Mouse (Mus musculus): ENCODE measurements around the gene Rnd2. TPM values are rescaled to one million over a fixed set of nuclear protein-coding genes. Genes with fewer than 3 reads are reported as not detected.
A peak's percentile ranks its signal among the peaks of the same experiment; 100 is the strongest.
"Not testable (repeated sequence)": the region's sequence is repeated elsewhere in the genome, so short reads cannot be mapped to it uniquely, and the experiment has no call there.

Rnd2 gene
- polyA plus RNA-seq, 1 experiment from 2014 or later = 121 TPM

GRCm38 (mm10) chr11:101473686-101474085, 8.9 kb downstream of the Rnd2 start:
- not testable (repeated sequence) for H3K27me3 ChIP-seq; ATAC-seq (ENCODE audit: low FRiP score); H3K4me3 ChIP-seq; H3K4me2 ChIP-seq (replicated peaks); H3K9me3 ChIP-seq (replicated peaks); H3K9ac ChIP-seq
- Histone ChIP-seq H3K4me1 (peaks cover 54% of the 10 kb centered on the region), H3K36me3 (peaks cover 11% of the 10 kb centered on the region; the same call in 1 of the 2 replicates), H3K27ac (peak overlapping the region; percentile 42)
- 87% methylated on average over 1 of the region's 1 CpGs for WGBS

DNA sequence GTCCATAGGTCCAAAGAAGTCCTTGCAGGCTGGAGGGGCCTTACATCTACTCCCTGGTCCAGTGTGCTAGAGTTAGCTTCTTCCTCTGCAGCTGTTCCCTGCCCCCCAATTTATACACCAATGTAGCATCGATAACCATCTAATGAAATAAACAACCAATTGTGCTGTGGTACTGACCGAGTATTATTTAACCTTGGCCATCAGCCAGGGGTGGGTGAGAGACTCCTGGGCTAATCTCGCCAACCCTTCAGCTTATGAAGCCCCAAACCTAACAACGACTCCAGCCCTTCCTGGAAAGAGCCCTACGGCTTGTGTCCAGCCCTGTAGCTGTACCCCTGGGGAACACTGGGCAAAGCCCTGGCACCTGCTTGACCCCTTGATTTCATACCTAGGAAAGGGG, 9.5 kb downstream of the Rnd2 start:
- peak overlapping the region; percentile 42 for H3K27ac ChIP-seq
- H3K9me3 ChIP-seq (replicated peaks) = no peaks in the 10 kb centered on the region
- WGBS = 70% methylated on average over 5 of the region's 5 CpGs
- H3K4me3 ChIP-seq = no peak overlapping the region
- H3K4me2 ChIP-seq (replicated peaks) = no peak overlapping the region
- H3K4me1 ChIP-seq = peaks cover 55% of the 10 kb centered on the region
- H3K9ac ChIP-seq = no peak overlapping the region
- peaks cover 11% of the 10 kb centered on the region; the same call in 1 of the 2 replicates for H3K36me3 ChIP-seq
- ATAC-seq (ENCODE audit: low FRiP score) = no peak
- H3K27me3 ChIP-seq = no peaks in the 10 kb centered on the region

DNA sequence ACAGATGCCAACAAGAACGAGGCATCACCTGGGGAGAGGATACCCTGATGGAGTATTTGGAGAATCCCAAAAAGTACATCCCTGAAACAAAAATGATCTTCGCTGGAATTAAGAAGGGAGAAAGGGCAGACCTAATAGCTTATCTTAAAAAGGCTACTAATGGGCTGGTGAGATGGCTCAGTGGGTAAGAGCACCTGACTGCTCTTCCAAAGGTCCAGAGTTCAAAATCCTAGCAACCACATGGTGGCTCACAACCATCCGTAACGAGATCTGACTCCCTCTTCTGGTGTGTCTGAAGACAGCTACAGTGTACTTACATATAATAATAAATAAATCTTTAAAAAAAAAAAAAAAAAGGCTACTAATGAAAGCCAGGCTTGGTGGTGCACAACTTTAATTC, 11.6 kb downstream of the Rnd2 start:
- not testable (repeated sequence) for H3K9ac ChIP-seq; H3K27me3 ChIP-seq; H3K4me3 ChIP-seq; H3K9me3 ChIP-seq (replicated peaks); ATAC-seq (ENCODE audit: low FRiP score); H3K36me3 ChIP-seq; H3K4me2 ChIP-seq (replicated peaks)
- Histone ChIP-seq H3K4me1 (peaks cover 57% of the 10 kb centered on the region), H3K27ac (peak overlapping the region; percentile 95; the same call in 1 of the 2 replicates)
- WGBS = 80% methylated on average over 4 of the region's 4 CpGs

- ATAC-seq (ENCODE audit: low FRiP score) = peak; percentile 77
- Histone ChIP-seq H3K4me2 (replicated peaks) (no peak overlapping the region; the same call in 1 of the 2 replicates), H3K4me3 (no peak overlapping the region), H3K9ac (no peak overlapping the region; the same call in 1 of the 2 replicates), H3K27ac (peak overlapping the region; percentile 95), H3K27me3 (no peaks in the 10 kb centered on the region), H3K36me3 (no peaks in the 10 kb centered on the region), H3K4me1 (peaks cover 51% of the 10 kb centered on the region), H3K9me3 (replicated peaks) (no peaks in the 10 kb centered on the region)
- WGBS = 20% methylated on average over 4 of the region's 4 CpGs
Measured at GRCm38 (mm10) chr11:101477194-101477551, 12.4 kb downstream of the Rnd2 start.

DNA sequence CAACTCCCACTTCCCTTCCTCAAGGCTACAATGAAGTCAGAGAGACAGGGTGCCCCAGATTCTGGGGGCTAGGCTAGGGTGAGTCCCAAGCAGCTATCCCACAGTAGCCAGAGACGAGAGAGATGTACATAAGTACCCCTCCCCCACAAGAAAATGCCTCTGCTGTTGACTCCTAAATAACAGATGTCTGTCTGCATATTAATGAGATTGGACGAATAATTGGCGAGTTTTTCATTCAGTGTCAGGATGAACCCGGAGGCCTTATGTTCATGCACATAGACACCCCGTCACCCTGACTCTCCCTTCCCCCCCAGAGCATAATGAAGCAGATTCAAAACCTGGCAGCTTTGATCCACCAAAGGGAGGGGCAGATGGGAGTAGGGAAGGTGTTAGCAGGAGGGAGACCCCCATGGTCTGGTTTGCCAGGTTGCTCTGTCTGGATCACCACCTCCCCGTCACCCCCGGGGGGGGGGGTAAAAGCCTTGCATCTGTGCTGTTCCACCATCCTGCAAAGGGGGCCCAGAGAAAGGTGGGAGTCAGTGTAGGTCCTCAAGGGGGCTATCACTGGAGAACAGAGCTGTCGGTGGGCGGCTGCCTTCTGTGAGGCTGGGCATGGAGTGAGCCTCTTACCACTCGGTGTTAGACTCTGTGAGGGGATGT, 12.9 kb downstream of the Rnd2 start:
- peak; percentile 87 for ATAC-seq (ENCODE audit: low FRiP score)
- Histone ChIP-seq H3K4me1 (peaks cover 46% of the 10 kb centered on the region), H3K4me2 (replicated peaks) (peak overlapping the region; percentile 42), H3K4me3 (no peak overlapping the region), H3K9ac (no peak overlapping the region; the same call in none of the 2 replicates), H3K9me3 (replicated peaks) (no peaks in the 10 kb centered on the region), H3K27ac (peak overlapping the region; percentile 95), H3K27me3 (no peaks in the 10 kb centered on the region), H3K36me3 (no peaks in the 10 kb centered on the region)
- WGBS = 23% methylated on average over 10 of the region's 10 CpGs

- Histone ChIP-seq H3K4me2 (replicated peaks) (peak overlapping the region; percentile 42), H3K9ac (peak overlapping the region; percentile 48), H3K36me3 (no peaks in the 10 kb centered on the region), H3K9me3 (replicated peaks) (no peaks in the 10 kb centered on the region), H3K4me3 (peak overlapping the region; percentile 16), H3K4me1 (peaks cover 47% of the 10 kb centered on the region), H3K27me3 (no peaks in the 10 kb centered on the region), H3K27ac (peak overlapping the region; percentile 95)
- WGBS = 2% methylated on average over 18 of the region's 18 CpGs
- peak; percentile 79 for ATAC-seq (ENCODE audit: low FRiP score)
Measured at GRCm38 (mm10) chr11:101479171-101479635, 14.4 kb downstream of the Rnd2 start.

DNA sequence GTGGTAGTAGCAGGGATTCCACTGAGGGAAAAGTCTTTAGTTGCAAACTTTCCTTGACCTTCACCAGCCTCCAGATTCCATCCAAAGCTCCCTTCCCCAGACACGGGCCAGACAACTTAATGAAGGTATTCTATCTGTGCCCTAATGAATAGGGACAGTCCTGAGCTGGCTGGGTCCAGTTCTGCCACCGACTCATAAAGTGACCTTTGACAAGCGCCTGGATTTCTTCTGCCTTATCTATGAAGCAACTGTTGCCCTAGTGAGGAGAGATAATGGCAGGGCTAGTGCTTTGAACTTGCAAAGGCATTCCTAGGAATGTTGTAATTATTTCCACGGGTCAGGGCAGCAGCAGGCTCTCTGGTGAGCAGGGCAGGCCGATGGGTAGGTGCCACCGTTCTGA, 16.1 kb downstream of the Rnd2 start:
- peak overlapping the region; percentile 95; the same call in 1 of the 2 replicates for H3K27ac ChIP-seq
- no peak for ATAC-seq (ENCODE audit: low FRiP score)

GRCm38 (mm10) chr11:101483804-101484203, 19.0 kb downstream of the Rnd2 start:
- 31% methylated on average over 3 of the region's 3 CpGs for WGBS
- no peak overlapping the region for H3K4me2 ChIP-seq (replicated peaks)
- no peaks in the 10 kb centered on the region; the same call in 1 of the 2 replicates for H3K36me3 ChIP-seq
- ATAC-seq (ENCODE audit: low FRiP score) = no peak
- peaks cover 34% of the 10 kb centered on the region for H3K4me1 ChIP-seq
- H3K4me3 ChIP-seq = no peak overlapping the region
- H3K27ac ChIP-seq = peak overlapping the region; percentile 87
- H3K27me3 ChIP-seq = no peaks in the 10 kb centered on the region
- H3K9me3 ChIP-seq (replicated peaks) = no peaks in the 10 kb centered on the region
- H3K9ac ChIP-seq = no peak overlapping the region

More for the DNA sequence above, 16.1 kb downstream of the Rnd2 start:
- WGBS = 58% methylated on average over 6 of the region's 6 CpGs
- H3K4me1 ChIP-seq = peaks cover 48% of the 10 kb centered on the region
- no peaks in the 10 kb centered on the region for H3K27me3 ChIP-seq
- H3K9ac ChIP-seq = no peak overlapping the region
- H3K9me3 ChIP-seq (replicated peaks) = no peaks in the 10 kb centered on the region
- no peak overlapping the region for H3K4me3 ChIP-seq
- H3K4me2 ChIP-seq (replicated peaks) = no peak overlapping the region
- no peaks in the 10 kb centered on the region for H3K36me3 ChIP-seq

DNA sequence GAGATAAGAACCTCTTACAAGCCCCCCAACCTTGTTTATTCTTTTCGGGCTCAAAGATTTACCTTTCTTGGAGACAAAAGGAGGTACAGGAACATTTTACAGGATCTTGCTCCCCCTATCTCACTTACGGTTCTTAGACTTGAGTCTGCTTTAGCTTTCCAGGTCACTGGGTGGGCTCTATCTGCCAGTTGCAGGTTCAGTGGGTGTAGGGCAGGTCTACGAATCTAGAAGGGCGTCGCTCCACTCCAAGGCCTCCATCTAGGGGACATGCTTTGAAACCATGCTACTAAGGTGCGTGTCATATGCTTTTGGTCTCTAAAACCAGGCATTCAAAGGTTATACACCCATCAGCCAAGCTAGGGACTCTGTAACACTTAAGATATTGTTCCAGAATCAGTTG, 19.4 kb downstream of the Rnd2 start:
- Histone ChIP-seq H3K9me3 (replicated peaks) (no peaks in the 10 kb centered on the region), H3K4me2 (replicated peaks) (no peak overlapping the region), H3K9ac (no peak overlapping the region), H3K27me3 (no peaks in the 10 kb centered on the region), H3K36me3 (no peaks in the 10 kb centered on the region; the same call in 1 of the 2 replicates), H3K27ac (peak overlapping the region; percentile 87), H3K4me1 (peaks cover 30% of the 10 kb centered on the region), H3K4me3 (no peak overlapping the region)
- ATAC-seq (ENCODE audit: low FRiP score) = no peak
- 72% methylated on average over 6 of the region's 6 CpGs for WGBS

- Histone ChIP-seq H3K4me2 (replicated peaks) (no peak overlapping the region), H3K9ac (no peak overlapping the region), H3K9me3 (replicated peaks) (no peaks in the 10 kb centered on the region), H3K4me1 (peaks cover 24% of the 10 kb centered on the region), H3K27me3 (no peaks in the 10 kb centered on the region), H3K36me3 (peaks cover 5% of the 10 kb centered on the region; the same call in 1 of the 2 replicates), H3K27ac (peak overlapping the region; percentile 81; the same call in 1 of the 2 replicates), H3K4me3 (no peak overlapping the region)
- ATAC-seq (ENCODE audit: low FRiP score) = no peak
- WGBS = 88% methylated on average over 7 of the region's 7 CpGs
Measured at GRCm38 (mm10) chr11:101484814-101485213, 20.0 kb downstream of the Rnd2 start.

DNA sequence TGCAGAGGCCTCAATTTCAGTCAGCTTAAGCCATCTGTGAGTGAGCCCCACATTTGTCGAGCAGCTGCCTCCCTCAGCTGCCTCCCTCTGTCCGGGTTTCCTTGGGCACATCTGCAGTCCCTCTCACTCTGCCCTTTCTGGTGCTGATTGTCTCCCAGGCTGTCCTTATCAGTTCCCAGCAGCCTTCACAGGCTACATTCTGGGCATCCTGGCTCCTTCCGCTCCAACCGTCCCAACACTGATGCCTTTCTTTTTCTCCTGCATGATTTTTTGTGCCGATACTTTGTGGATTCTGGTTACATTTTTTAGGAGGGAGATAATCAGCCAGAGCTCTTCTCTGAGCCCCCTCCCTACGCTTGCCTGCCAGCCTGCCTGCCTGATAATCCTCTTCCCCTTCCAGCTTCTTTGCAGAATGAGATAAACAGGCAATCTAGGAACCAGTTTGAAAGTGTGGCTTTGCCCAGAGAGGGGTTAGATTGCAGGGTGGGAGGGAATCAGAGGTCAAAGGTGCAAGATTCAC, 20.8 kb downstream of the Rnd2 start:
- Histone ChIP-seq H3K9me3 (replicated peaks) (no peaks in the 10 kb centered on the region), H3K4me3 (no peak overlapping the region), H3K4me2 (replicated peaks) (no peak overlapping the region), H3K9ac (no peak overlapping the region), H3K4me1 (peaks cover 18% of the 10 kb centered on the region), H3K27me3 (no peaks in the 10 kb centered on the region), H3K27ac (peak overlapping the region; percentile 81), H3K36me3 (peaks cover 5% of the 10 kb centered on the region; the same call in 1 of the 2 replicates)
- no peak; the same call in 1 of the 2 replicates for ATAC-seq (ENCODE audit: low FRiP score)
- WGBS = 50% methylated on average over 6 of the region's 6 CpGs

DNA sequence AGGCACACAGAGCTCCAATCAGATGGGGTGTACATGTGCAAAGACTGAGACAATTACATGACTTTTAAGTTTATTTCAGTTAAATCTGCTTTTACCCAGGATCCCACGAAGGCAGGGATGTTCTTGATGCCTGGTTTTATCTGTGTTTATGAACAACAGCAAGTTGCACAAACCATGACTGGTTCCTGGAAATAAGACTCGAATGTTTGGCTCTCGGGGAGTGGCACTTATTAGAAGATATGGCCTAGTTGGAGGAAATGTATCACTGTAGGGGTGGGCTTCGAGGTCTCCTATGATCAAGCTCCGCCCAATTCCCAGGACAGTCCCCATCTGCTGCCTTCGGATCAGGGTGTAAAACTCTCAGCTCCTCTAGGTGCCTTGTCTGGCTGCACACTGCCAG, 21.3 kb downstream of the Rnd2 start:
- Histone ChIP-seq H3K27ac (peak overlapping the region; percentile 81; the same call in 1 of the 2 replicates), H3K27me3 (no peaks in the 10 kb centered on the region), H3K36me3 (peaks cover 5% of the 10 kb centered on the region; the same call in 1 of the 2 replicates), H3K4me1 (peaks cover 13% of the 10 kb centered on the region), H3K4me2 (replicated peaks) (no peak overlapping the region), H3K9ac (no peak overlapping the region), H3K4me3 (no peak overlapping the region), H3K9me3 (replicated peaks) (no peaks in the 10 kb centered on the region)
- WGBS = 76% methylated on average over 6 of the region's 6 CpGs
- ATAC-seq (ENCODE audit: low FRiP score) = no peak

All from hindbrain, embryonic 12.5 days (tissue).